Mouse (Mus musculus): ENCODE results near the gene Heca. TPM values are rescaled to one million over a fixed set of nuclear protein-coding genes. Genes with fewer than 3 reads are reported as not detected.
"Not testable (repeated sequence)": the region's sequence is repeated elsewhere in the genome, so short reads cannot be mapped to it uniquely, and the experiment has no call there.

The Heca gene
- polyA plus RNA-seq, 1 experiment from 2014 or later = 4.6 TPM

DNA sequence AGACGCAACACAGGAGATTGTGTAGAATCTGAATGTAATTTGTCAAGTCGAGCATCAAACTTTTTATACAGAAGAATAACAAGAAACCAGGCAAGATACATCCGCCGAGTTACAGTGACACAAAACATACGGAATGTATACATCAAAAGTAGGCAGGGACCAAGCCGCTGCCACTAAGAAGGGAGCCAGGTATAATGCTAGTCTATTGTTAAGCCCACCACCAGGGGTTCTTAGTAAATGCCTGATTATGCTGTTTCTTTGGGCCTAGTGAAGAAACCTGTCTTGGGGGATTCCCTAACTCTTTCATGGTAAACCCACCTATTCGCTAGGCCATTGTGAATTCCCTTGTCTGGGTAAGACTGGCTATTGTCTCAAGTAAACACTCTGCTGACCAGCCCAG lies 127.4 kb downstream of the Heca start:
- ATAC-seq (ENCODE audit: insufficient read depth, low FRiP score); H3K9ac ChIP-seq (ENCODE audit: low read length); H3K4me2 ChIP-seq (ENCODE audit: low read depth, low read length); H3K4me3 ChIP-seq (replicated peaks; ENCODE audit: low read length); H3K36me3 ChIP-seq (ENCODE audit: control insufficient read depth, insufficient read depth, low read length); H3K9me3 ChIP-seq (replicated peaks; ENCODE audit: control insufficient read depth, low read length); H3K27ac ChIP-seq (ENCODE audit: low read length); H3K4me1 ChIP-seq (ENCODE audit: control insufficient read depth, insufficient read depth, low read length); H3K27me3 ChIP-seq (ENCODE audit: control insufficient read depth, insufficient read depth, low read length): not testable (repeated sequence)
- 93% methylated on average over 7 of the region's 7 CpGs for WGBS

Other genes starting within 250 kb of the Heca start
- 19.1 and 20.7 TPM in 2 replicates for gene Cited2, start 224.8 kb downstream of the Heca start, polyA plus RNA-seq (2015; fragmentation: Nextera tagmentation; extraction: Ambion mirVana)
- gene Txlnb, start 151.8 kb downstream of the Heca start, polyA plus RNA-seq (2015; fragmentation: Nextera tagmentation; extraction: Ambion mirVana) = 0.51 and 2.5 TPM in 2 replicates
- 154 and 192 TPM in 2 replicates for gene Abracl, start 75.2 kb upstream of the Heca start, polyA plus RNA-seq (2015; fragmentation: Nextera tagmentation; extraction: Ambion mirVana)
- 9.0 and 10.3 TPM in 2 replicates for gene Reps1, start 107.8 kb upstream of the Heca start, polyA plus RNA-seq (2015; fragmentation: Nextera tagmentation; extraction: Ambion mirVana)